Mouse (Mus musculus): ENCODE results near the gene Rufy4.

Gene Rufy4

GRCm38 (mm10) chr1:74124991-74125552 is at the start of gene Rufy4:
Gene Rufy4, plus strand, starts transcription at chr1:74125541.
- peak; percentile 45 for DNase-seq (ENCODE audit: low spot score)

- DNase-seq (ENCODE audit: low spot score): no peak
Measured at GRCm38 (mm10) chr1:74076230-74076629, 49.1 kb upstream of the Rufy4 start.

- DNase-seq (ENCODE audit: low spot score): peak; percentile 67
Measured at GRCm38 (mm10) chr1:74077353-74077752, 48.0 kb upstream of the Rufy4 start.

GRCm38 (mm10) chr1:74081573-74081989 is 43.8 kb upstream of the Rufy4 start:
- no peak for DNase-seq (ENCODE audit: low spot score)

- no peak for DNase-seq (ENCODE audit: low spot score)
Measured at GRCm38 (mm10) chr1:74082841-74083463, 42.4 kb upstream of the Rufy4 start.

GRCm38 (mm10) chr1:74084065-74084705 is 41.2 kb upstream of the Rufy4 start:
- DNase-seq (ENCODE audit: low spot score): no peak

GRCm38 (mm10) chr1:74084752-74085151 is 40.6 kb upstream of the Rufy4 start:
- DNase-seq (ENCODE audit: low spot score): no peak

GRCm38 (mm10) chr1:74085566-74085965 is 39.8 kb upstream of the Rufy4 start:
- no peak for DNase-seq (ENCODE audit: low spot score)

- DNase-seq (ENCODE audit: low spot score): no peak
Measured at GRCm38 (mm10) chr1:74088569-74088968, 36.8 kb upstream of the Rufy4 start.

GRCm38 (mm10) chr1:74090329-74090728 is 35.0 kb upstream of the Rufy4 start:
- no peak for DNase-seq (ENCODE audit: low spot score)

- no peak for DNase-seq (ENCODE audit: low spot score)
Measured at GRCm38 (mm10) chr1:74091138-74091537, 34.2 kb upstream of the Rufy4 start.

- DNase-seq (ENCODE audit: low spot score): no peak
Measured at GRCm38 (mm10) chr1:74091611-74092224, 33.6 kb upstream of the Rufy4 start.

- no peak for DNase-seq (ENCODE audit: low spot score)
Measured at GRCm38 (mm10) chr1:74092242-74092641, 33.1 kb upstream of the Rufy4 start.

- DNase-seq (ENCODE audit: low spot score): no peak
Measured at GRCm38 (mm10) chr1:74093447-74093846, 31.9 kb upstream of the Rufy4 start.

- DNase-seq (ENCODE audit: low spot score): no peak
Measured at GRCm38 (mm10) chr1:74094497-74095270, 30.7 kb upstream of the Rufy4 start.

- no peak for DNase-seq (ENCODE audit: low spot score)
Measured at GRCm38 (mm10) chr1:74095296-74095695, 30.0 kb upstream of the Rufy4 start.

- DNase-seq (ENCODE audit: low spot score): no peak
Measured at GRCm38 (mm10) chr1:74095728-74096127, 29.6 kb upstream of the Rufy4 start.

GRCm38 (mm10) chr1:74098004-74099000 is 27.0 kb upstream of the Rufy4 start:
- DNase-seq (ENCODE audit: low spot score): no peak

- no peak for DNase-seq (ENCODE audit: low spot score)
Measured at GRCm38 (mm10) chr1:74099001-74099435, 26.3 kb upstream of the Rufy4 start.

GRCm38 (mm10) chr1:74103654-74104353 is 21.5 kb upstream of the Rufy4 start:
- no peak for DNase-seq (ENCODE audit: low spot score)

Data from layer of hippocampus, adult 9-10 months (tissue).